Mouse (Mus musculus) ES-Bruce4 (cell line): ENCODE data around the gene Ltb4r2. TPM values are rescaled to one million over a fixed set of nuclear protein-coding genes. Genes with fewer than 3 reads are reported as not detected.
A peak's percentile ranks its signal among the peaks of the same experiment; 100 is the strongest.

Source experiments
- H3K27ac ChIP-seq: 2 replicates; pipeline ENCODE4 v1.5.1; 2012; ENCODE audit warnings: low read length, inconsistent platforms; ENCODE audit not compliant: insufficient read depth
- H3K27me3 ChIP-seq: 2 replicates; pipeline ENCODE4 v1.6.1; 2012; ENCODE audit warnings: mild to moderate bottlenecking, low read length, inconsistent platforms; ENCODE audit not compliant: control insufficient read depth, poor library complexity, insufficient read depth, severe bottlenecking
- H3K36me3 ChIP-seq: 2 replicates; pipeline ENCODE4 v1.6.1; 2012; ENCODE audit warnings: inconsistent platforms, mild to moderate bottlenecking, low read length, moderate library complexity; ENCODE audit not compliant: control insufficient read depth, poor library complexity, insufficient read depth, severe bottlenecking
- H3K4me1 ChIP-seq: one replicate; pipeline ENCODE4 v1.8.1; 2011; ENCODE audit warnings: low read length; ENCODE audit not compliant: control insufficient read depth, insufficient read depth
- H3K4me3 ChIP-seq: 2 replicates; pipeline ENCODE4 v1.5.1; 2011; ENCODE audit warnings: low read depth, mild to moderate bottlenecking, low read length
- H3K9ac ChIP-seq: 2 replicates; pipeline ENCODE4 v1.6.1; 2012; ENCODE audit warnings: low read depth, mild to moderate bottlenecking, inconsistent platforms; ENCODE audit not compliant: poor library complexity, severe bottlenecking
- H3K9me3 ChIP-seq: replicated peaks from 2 replicates; pipeline ENCODE4 v1.6.1; 2012; ENCODE audit warnings: mild to moderate bottlenecking, low read length, inconsistent platforms; ENCODE audit not compliant: control insufficient read depth, poor library complexity, insufficient read depth, severe bottlenecking
- CTCF ChIP-seq: IDR thresholded peaks from one replicate; pipeline ENCODE4 v1.8.1; 2011; ENCODE audit warnings: low read depth, low read length
- EP300 ChIP-seq: IDR thresholded peaks from 2 replicates; pipeline ENCODE4 v1.6.1; 2011; ENCODE audit warnings: low read depth, low read length; ENCODE audit not compliant: insufficient read depth
- POLR2A ChIP-seq: IDR thresholded peaks from one replicate; pipeline ENCODE4 v1.8.1; 2011; ENCODE audit warnings: low read length; ENCODE audit not compliant: insufficient read depth
- polyA plus RNA-seq: library from polyadenylated mRNA; stranded (reverse); fragments of >200 nt; gene quantifications from 2 replicates; pipeline ENCODE4 v1.2.4, GENCODE M21; 2011; ENCODE audit warnings: low read depth; ENCODE audit not compliant: missing spikeins, insufficient read depth, insufficient read length

Ltb4r2 gene
- polyA plus RNA-seq = 5.3 and 6.8 TPM in 2 replicates

DNA sequence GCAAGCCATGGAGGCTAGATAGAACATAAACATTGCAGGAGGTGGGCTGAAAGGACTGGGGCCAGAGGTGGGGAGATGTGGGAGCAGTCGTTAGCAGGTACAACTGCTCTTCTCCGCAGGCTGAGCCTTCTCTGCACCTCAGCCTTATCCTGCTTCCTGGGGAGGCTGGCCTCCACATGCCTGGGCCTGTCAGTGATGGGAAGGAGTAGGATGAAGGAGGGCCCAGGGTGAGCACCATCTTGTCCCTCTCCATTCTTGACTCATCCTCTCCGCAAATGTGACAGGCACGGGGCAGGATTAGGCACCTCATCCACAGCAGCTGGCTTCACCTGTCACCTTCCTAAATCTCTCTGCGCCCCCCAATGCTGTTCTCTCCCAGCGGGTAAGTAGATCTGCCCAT is at the start of gene Ltb4r2:
Ltb4r2 (plus strand) TSS at position 266 of the 400 bp plus-strand sequence.
- no peak for TF ChIP-seq EP300
- no peak for TF ChIP-seq POLR2A
- no peak for TF ChIP-seq CTCF
- no peaks in the 10 kb centered on the region for H3K27me3 ChIP-seq
- peak within 1 kb of the TSS; percentile 76 for H3K9ac ChIP-seq
- 0 out of 2 replicates have a peak, but pooled peaks cover 2% of the 10 kb centered on the region for H3K36me3 ChIP-seq
- H3K4me3 ChIP-seq = peak within 1 kb of the TSS; percentile 56
- H3K4me1 ChIP-seq = no peaks in the 10 kb centered on the region
- no peak within 1 kb of the TSS for H3K27ac ChIP-seq
- no peaks in the 10 kb centered on the region for H3K9me3 ChIP-seq

DNA sequence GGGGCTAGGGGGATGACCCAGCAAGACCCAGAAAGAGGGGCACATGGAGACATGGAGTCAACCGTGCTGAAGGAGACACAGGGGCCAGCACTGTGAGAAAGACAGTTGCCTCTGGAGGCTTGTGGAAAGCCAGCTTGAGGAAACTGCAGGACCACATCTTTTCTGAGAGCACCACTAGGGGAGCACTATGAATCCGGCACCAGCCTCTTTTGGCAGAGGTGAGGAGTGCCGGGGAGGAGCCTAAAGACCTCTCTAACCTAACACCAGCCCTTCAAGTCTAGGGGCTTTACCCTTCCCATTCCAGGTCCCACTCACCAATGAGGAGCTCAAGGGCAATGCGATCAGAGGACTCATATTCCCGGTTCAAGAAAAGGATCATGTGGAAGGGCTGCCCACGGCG is 49.4 kb upstream of the Ltb4r2 start:
- H3K9ac ChIP-seq = no peak overlapping the region; the same call in 1 of the 2 replicates
- H3K27ac ChIP-seq = 0 out of 2 replicates have a peak overlapping the region, but pooled peaks have one; percentile 15
- peaks cover 18% of the 10 kb centered on the region for H3K4me1 ChIP-seq
- no peak for TF ChIP-seq EP300
- no peak for TF ChIP-seq CTCF
- no peaks in the 10 kb centered on the region for H3K27me3 ChIP-seq
- no peaks in the 10 kb centered on the region for H3K9me3 ChIP-seq
- peaks cover 5% of the 10 kb centered on the region for H3K36me3 ChIP-seq
- H3K4me3 ChIP-seq = peak overlapping the region; percentile 12; the same call in 1 of the 2 replicates

DNA sequence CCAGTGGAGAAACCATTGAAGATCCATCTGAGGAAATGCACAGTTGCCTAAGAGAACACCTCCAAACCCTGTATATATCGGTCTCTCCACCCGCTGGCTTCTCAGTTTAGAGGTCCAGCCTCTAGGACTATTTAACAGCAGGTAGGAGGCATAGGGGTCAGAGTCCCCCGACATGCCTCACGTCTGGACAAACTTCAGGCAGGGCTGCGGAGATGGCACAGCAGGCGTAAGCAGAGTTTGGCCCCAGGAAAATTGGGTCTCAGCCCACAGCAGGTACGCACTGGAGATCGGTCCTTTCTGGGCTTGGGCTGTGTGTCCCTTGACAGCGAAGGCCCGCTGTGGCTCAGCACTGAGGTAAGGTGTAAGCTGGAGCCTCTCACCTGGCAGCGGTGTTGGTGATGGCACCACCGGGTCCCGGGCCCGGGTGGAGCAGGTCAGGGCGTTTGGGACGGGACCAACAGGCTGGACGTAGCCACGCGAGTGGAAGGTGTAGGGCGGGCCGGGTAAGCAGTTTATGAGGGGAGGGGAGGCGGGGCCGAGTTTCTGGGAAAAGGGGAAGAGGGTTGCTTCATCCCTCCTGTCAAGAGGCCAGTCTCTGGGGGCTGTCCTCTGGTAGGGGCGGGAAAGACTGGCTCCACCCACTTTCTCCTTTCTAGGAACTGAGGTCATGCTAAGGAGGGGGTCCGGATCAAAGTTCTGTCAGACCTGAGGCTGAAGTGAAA is 48.1 kb upstream of the Ltb4r2 start:
- H3K27ac ChIP-seq = no peak overlapping the region

DNA sequence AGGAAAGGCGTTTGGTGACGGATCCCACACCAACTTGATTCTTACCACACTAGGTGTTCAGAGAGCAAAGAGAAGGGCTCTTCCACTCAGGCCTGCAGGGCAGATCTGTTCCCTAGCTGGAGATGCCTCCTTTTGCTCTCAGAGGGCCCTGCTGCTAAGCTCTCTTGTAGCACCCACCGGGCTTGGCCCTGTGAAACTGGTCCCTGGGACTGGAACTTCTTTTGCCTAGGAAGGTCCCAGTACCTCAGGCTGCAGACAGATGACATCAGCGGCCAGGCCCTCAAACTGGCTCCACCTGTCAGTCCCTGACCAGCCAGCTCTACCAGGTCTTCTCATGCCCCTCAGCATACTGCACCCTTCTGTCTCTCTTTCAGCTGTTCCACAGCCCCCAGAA is 47.5 kb upstream of the Ltb4r2 start, which contains the start of gene Tgm1:
Tgm1 (minus strand) TSS at position 198 of the 394 bp plus-strand sequence.
- H3K9ac ChIP-seq = peak within 1 kb of the TSS; percentile 48; the same call in 1 of the 2 replicates
- TF ChIP-seq EP300 (no peak), POLR2A (no peak), CTCF (no peak)
- H3K9me3 ChIP-seq = no peaks in the 10 kb centered on the region
- H3K36me3 ChIP-seq = peaks cover 21% of the 10 kb centered on the region
- H3K27me3 ChIP-seq = no peaks in the 10 kb centered on the region
- H3K27ac ChIP-seq = no peak within 1 kb of the TSS
- H3K4me3 ChIP-seq = peak within 1 kb of the TSS; percentile 32
- peaks cover 15% of the 10 kb centered on the region for H3K4me1 ChIP-seq

More for the DNA sequence above, 48.1 kb upstream of the Ltb4r2 start:
- H3K27me3 ChIP-seq = no peaks in the 10 kb centered on the region
- H3K9me3 ChIP-seq = no peaks in the 10 kb centered on the region
- no peak for TF ChIP-seq CTCF
- TF ChIP-seq POLR2A = no peak
- no peak for TF ChIP-seq EP300
- H3K9ac ChIP-seq = 0 out of 2 replicates have a peak overlapping the region, but pooled peaks have one; percentile 48
- peaks cover 18% of the 10 kb centered on the region for H3K4me1 ChIP-seq
- peak overlapping the region; percentile 32 for H3K4me3 ChIP-seq
- H3K36me3 ChIP-seq = peaks cover 15% of the 10 kb centered on the region

DNA sequence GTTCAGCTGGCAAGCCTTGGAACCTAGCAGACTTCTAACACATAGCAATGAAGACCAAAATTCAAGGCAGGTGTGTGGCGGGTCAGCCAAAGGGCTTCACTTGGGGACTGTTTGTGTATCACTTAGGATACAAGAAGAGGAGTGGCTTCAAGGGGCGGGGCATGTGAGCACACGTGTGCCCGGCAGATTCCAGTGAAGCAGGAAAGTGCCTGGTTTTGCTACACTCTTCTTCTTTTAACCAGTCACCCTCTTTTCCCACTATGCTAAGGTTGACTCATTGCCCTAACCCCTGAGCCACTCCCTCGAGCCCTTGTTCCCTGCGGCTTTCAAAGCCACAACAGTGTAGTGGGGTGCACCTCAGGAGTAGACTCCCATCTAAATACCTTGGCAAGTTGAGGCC is 46.3 kb upstream of the Ltb4r2 start:
- H3K9ac ChIP-seq = no peak overlapping the region
- H3K27ac ChIP-seq = no peak overlapping the region
- H3K4me3 ChIP-seq = no peak overlapping the region
- H3K27me3 ChIP-seq = no peaks in the 10 kb centered on the region
- H3K4me1 ChIP-seq = peaks cover 9% of the 10 kb centered on the region
- H3K9me3 ChIP-seq = no peaks in the 10 kb centered on the region
- H3K36me3 ChIP-seq = peaks cover 22% of the 10 kb centered on the region
- TF ChIP-seq CTCF = no peak
- TF ChIP-seq EP300 = no peak
- no peak for TF ChIP-seq POLR2A

DNA sequence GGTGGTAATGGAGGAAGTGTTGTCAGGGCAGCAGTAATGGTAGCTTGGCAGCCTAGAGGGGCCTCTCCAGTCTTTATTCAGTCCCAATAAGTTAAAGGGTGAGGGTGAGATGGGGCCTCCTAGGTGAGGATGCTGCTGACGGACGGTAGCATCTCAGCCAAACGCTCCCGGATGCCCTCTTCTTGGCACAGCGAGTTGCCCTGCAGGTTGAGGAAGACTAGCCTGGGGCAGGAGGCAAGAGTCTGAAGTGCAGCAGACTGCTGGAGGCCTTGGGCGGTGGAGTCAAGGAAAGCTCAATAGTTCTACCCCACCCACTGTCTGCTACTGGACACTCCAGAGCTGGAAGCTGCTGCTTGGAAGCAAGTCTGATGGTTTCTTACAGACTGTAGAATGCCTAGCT is 45.0 kb upstream of the Ltb4r2 start:
- peaks cover 22% of the 10 kb centered on the region for H3K36me3 ChIP-seq
- no peak overlapping the region for H3K9ac ChIP-seq
- H3K9me3 ChIP-seq = no peaks in the 10 kb centered on the region
- no peak overlapping the region for H3K4me3 ChIP-seq
- H3K27ac ChIP-seq = no peak overlapping the region
- H3K27me3 ChIP-seq = no peaks in the 10 kb centered on the region
- peaks cover 4% of the 10 kb centered on the region for H3K4me1 ChIP-seq
- no peak for TF ChIP-seq EP300
